Mouse (Mus musculus) limb, embryonic 10.5 days (tissue): ENCODE results near the gene Neurl1b. TPM values are rescaled to one million over a fixed set of nuclear protein-coding genes. Genes with fewer than 3 reads are reported as not detected.
A peak's percentile ranks its signal among the peaks of the same experiment; 100 is the strongest.

Source experiments
- DNase-seq: peaks from one replicate; pipeline ENCODE4 v3.0.0-alpha.2; 2017; ENCODE audit warnings: low spot score
- H3K27ac ChIP-seq: fragments of 300-500 bp; sonication (generic); 2 replicates; pipeline ENCODE4 v1.5.1; 2016; ENCODE audit warnings: mild to moderate bottlenecking
- H3K27me3 ChIP-seq: fragments of 300-500 bp; sonication (generic); 2 replicates; pipeline ENCODE4 v1.6.1; 2016; ENCODE audit warnings: low read depth, mild to moderate bottlenecking; ENCODE audit not compliant: poor library complexity, severe bottlenecking
- H3K36me3 ChIP-seq: fragments of 300-500 bp; sonication (generic); 2 replicates; pipeline ENCODE4 v1.6.1; 2016; ENCODE audit warnings: mild to moderate bottlenecking, moderate library complexity
- H3K4me1 ChIP-seq: fragments of 300-500 bp; sonication (generic); 2 replicates; pipeline ENCODE4 v1.6.1; 2016
- H3K4me3 ChIP-seq: fragments of 300-500 bp; sonication (generic); 2 replicates; pipeline ENCODE4 v1.5.1; 2016; ENCODE audit warnings: mild to moderate bottlenecking, moderate library complexity
- H3K9me3 ChIP-seq: fragments of 300-500 bp; sonication (generic); replicated peaks from 2 replicates; pipeline ENCODE4 v1.6.1; 2016; ENCODE audit warnings: mild to moderate bottlenecking
- WGBS: fragments of 180-500 bp; shearing (Covaris S2); methylation state at CpG from one replicate; pipeline ENCODE4 v1.1.7; 2016; 5-methylcytosine and 5-hydroxymethylcytosine counted together
- polyA plus RNA-seq: library from polyadenylated mRNA; unstranded; fragments of >200 nt; fragmentation: Nextera tagmentation; extraction: Ambion mirVana; gene quantifications from 2 replicates; pipeline ENCODE4 v1.2.1, GENCODE M21; 2016

The Neurl1b gene
- polyA plus RNA-seq: 0.05 and 0.10 TPM in 2 replicates

GRCm38 (mm10) chr17:26414523-26415354, at the start of gene Neurl1b:
TSS of gene Neurl1b (plus strand) at chr17:26414829.
- Histone ChIP-seq H3K27ac (peak within 1 kb of the TSS; percentile 83), H3K4me1 (peaks cover 18% of the 10 kb centered on the region), H3K27me3 (peaks cover 87% of the 10 kb centered on the region), H3K9me3 (no peaks in the 10 kb centered on the region), H3K36me3 (no peaks in the 10 kb centered on the region), H3K4me3 (peak within 1 kb of the TSS; percentile 81)
- DNase-seq: peak; percentile 63
- under 1% methylated on average over 104 of the region's 105 CpGs for WGBS

- no peak for DNase-seq
- Histone ChIP-seq H3K4me3 (no peak overlapping the region), H3K27me3 (no peaks in the 10 kb centered on the region), H3K9me3 (no peaks in the 10 kb centered on the region), H3K27ac (no peak overlapping the region), H3K4me1 (peaks cover 15% of the 10 kb centered on the region), H3K36me3 (no peaks in the 10 kb centered on the region)
- WGBS: 79% methylated on average over 4 of the region's 4 CpGs
Measured at GRCm38 (mm10) chr17:26366792-26367191, 47.8 kb upstream of the Neurl1b start.

- H3K9me3 ChIP-seq: no peaks in the 10 kb centered on the region
- H3K27me3 ChIP-seq: no peaks in the 10 kb centered on the region
- 0 out of 2 replicates have a peak, but pooled peaks cover 2% of the 10 kb centered on the region for H3K4me1 ChIP-seq
- H3K36me3 ChIP-seq: no peaks in the 10 kb centered on the region
- H3K27ac ChIP-seq: no peak overlapping the region
- no peak overlapping the region for H3K4me3 ChIP-seq
- WGBS: 67% methylated on average over 10 of the region's 10 CpGs
- DNase-seq: no peak
Measured at GRCm38 (mm10) chr17:26368336-26368992, 46.2 kb upstream of the Neurl1b start.

- Histone ChIP-seq H3K4me3 (no peak overlapping the region), H3K4me1 (no peaks in the 10 kb centered on the region), H3K9me3 (no peaks in the 10 kb centered on the region), H3K36me3 (no peaks in the 10 kb centered on the region), H3K27ac (no peak overlapping the region), H3K27me3 (no peaks in the 10 kb centered on the region)
- DNase-seq: no peak
- 53% methylated on average over 9 of the region's 9 CpGs for WGBS
Measured at GRCm38 (mm10) chr17:26370521-26371245, 43.9 kb upstream of the Neurl1b start.

GRCm38 (mm10) chr17:26371246-26371535, 43.4 kb upstream of the Neurl1b start:
- Histone ChIP-seq H3K4me3 (no peak overlapping the region), H3K4me1 (no peaks in the 10 kb centered on the region), H3K27ac (no peak overlapping the region), H3K27me3 (no peaks in the 10 kb centered on the region), H3K9me3 (no peaks in the 10 kb centered on the region), H3K36me3 (no peaks in the 10 kb centered on the region)
- no peak for DNase-seq
- 74% methylated on average over 3 of the region's 3 CpGs for WGBS

- H3K27ac ChIP-seq: no peak overlapping the region
- no peaks in the 10 kb centered on the region for H3K36me3 ChIP-seq
- H3K27me3 ChIP-seq: no peaks in the 10 kb centered on the region
- no peak for DNase-seq
- H3K9me3 ChIP-seq: no peaks in the 10 kb centered on the region
- no peak overlapping the region for H3K4me3 ChIP-seq
- H3K4me1 ChIP-seq: no peaks in the 10 kb centered on the region
- 70% methylated on average over 5 of the region's 5 CpGs for WGBS
Measured at GRCm38 (mm10) chr17:26373211-26373610, 41.4 kb upstream of the Neurl1b start.

GRCm38 (mm10) chr17:26376416-26376815, 38.2 kb upstream of the Neurl1b start:
- Histone ChIP-seq H3K27ac (no peak overlapping the region), H3K4me1 (peaks cover 14% of the 10 kb centered on the region), H3K4me3 (no peak overlapping the region), H3K9me3 (no peaks in the 10 kb centered on the region), H3K27me3 (no peaks in the 10 kb centered on the region), H3K36me3 (no peaks in the 10 kb centered on the region)
- WGBS: 70% methylated on average over 1 of the region's 1 CpGs
- no peak for DNase-seq

- H3K4me3 ChIP-seq: no peak overlapping the region
- H3K36me3 ChIP-seq: no peaks in the 10 kb centered on the region
- peaks cover 22% of the 10 kb centered on the region for H3K4me1 ChIP-seq
- DNase-seq: no peak
- H3K9me3 ChIP-seq: no peaks in the 10 kb centered on the region
- no peaks in the 10 kb centered on the region for H3K27me3 ChIP-seq
- no peak overlapping the region for H3K27ac ChIP-seq
- WGBS: 90% methylated on average over 4 of the region's 4 CpGs
Measured at GRCm38 (mm10) chr17:26376994-26377744, 37.5 kb upstream of the Neurl1b start.

GRCm38 (mm10) chr17:26380280-26380985, 34.2 kb upstream of the Neurl1b start:
- WGBS: 52% methylated on average over 8 of the region's 8 CpGs
- H3K4me3 ChIP-seq: no peak overlapping the region

GRCm38 (mm10) chr17:26380986-26381446, 33.6 kb upstream of the Neurl1b start:
- Histone ChIP-seq H3K27ac (peak overlapping the region; percentile 66), H3K9me3 (no peaks in the 10 kb centered on the region), H3K4me3 (no peak overlapping the region), H3K27me3 (no peaks in the 10 kb centered on the region), H3K4me1 (peaks cover 22% of the 10 kb centered on the region), H3K36me3 (no peaks in the 10 kb centered on the region)
- WGBS: 44% methylated on average over 4 of the region's 4 CpGs
- DNase-seq: no peak

More at GRCm38 (mm10) chr17:26380280-26380985, 34.2 kb upstream of the Neurl1b start:
- no peak for DNase-seq
- Histone ChIP-seq H3K27ac (peak overlapping the region; percentile 66), H3K27me3 (no peaks in the 10 kb centered on the region), H3K36me3 (no peaks in the 10 kb centered on the region), H3K4me1 (peaks cover 22% of the 10 kb centered on the region), H3K9me3 (no peaks in the 10 kb centered on the region)

GRCm38 (mm10) chr17:26381613-26382012, 33.0 kb upstream of the Neurl1b start:
- H3K27ac ChIP-seq: 0 out of 2 replicates have a peak overlapping the region, but pooled peaks have one; percentile 66
- H3K4me3 ChIP-seq: no peak overlapping the region
- WGBS: 52% methylated on average over 5 of the region's 5 CpGs
- H3K36me3 ChIP-seq: no peaks in the 10 kb centered on the region
- DNase-seq: peak; percentile 35
- H3K27me3 ChIP-seq: no peaks in the 10 kb centered on the region
- H3K9me3 ChIP-seq: no peaks in the 10 kb centered on the region
- H3K4me1 ChIP-seq: peaks cover 22% of the 10 kb centered on the region

- Histone ChIP-seq H3K27ac (0 out of 2 replicates have a peak overlapping the region, but pooled peaks have one; percentile 9), H3K4me1 (peaks cover 22% of the 10 kb centered on the region), H3K4me3 (no peak overlapping the region), H3K36me3 (no peaks in the 10 kb centered on the region), H3K27me3 (no peaks in the 10 kb centered on the region), H3K9me3 (no peaks in the 10 kb centered on the region)
- 82% methylated on average over 3 of the region's 3 CpGs for WGBS
- no peak for DNase-seq
Measured at GRCm38 (mm10) chr17:26382176-26382575, 32.5 kb upstream of the Neurl1b start.
